ENCODE assay signal across 15 mouse cellular contexts in the genomic region with DNA sequence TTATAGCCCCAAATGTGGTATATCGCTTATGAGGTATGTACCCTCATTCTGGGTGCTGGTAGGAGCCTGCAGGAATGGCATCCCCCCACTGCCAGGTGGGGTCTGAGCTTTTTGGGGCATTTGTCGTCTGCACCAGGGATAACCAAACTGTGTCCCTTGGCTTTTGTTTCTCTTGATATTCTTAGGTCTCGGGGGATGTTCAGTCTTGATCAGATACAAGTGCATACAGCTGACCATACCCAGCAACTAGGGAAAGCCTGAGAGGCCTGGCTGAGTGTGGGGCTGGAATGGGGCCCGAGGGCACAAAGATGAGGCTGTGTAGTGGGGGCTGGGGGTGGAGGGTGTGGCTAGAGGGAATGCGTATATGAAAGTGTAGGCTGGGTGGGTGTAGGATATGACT.
"Had no signal": no experiment of that assay in that cellular context is flagged by ENCODE, and none has a peak within 500 bp of the region (broad histone marks: within the 10 kb centered on the region; RNA-seq: fewer than 3 reads in every experiment).

No protein-coding gene starts in this region.

- H3K27ac ChIP-seq: kidney, embryonic 15.5 days; left cerebral cortex, adult 2 months; lung, embryonic 15.5 days had no signal

- H3K36me3 ChIP-seq: kidney, embryonic 15.5 days; lung, embryonic 15.5 days had no signal

- H3K4me2 ChIP-seq: midbrain, embryonic 11.5 days had no signal

- H3K4me3 ChIP-seq: kidney, embryonic 15.5 days; left cerebral cortex, adult 2 months; lung, embryonic 15.5 days had no signal

- H3K9me3 ChIP-seq: kidney, embryonic 15.5 days; lung, embryonic 15.5 days had no signal

- H3K9ac ChIP-seq: kidney, embryonic 15.5 days had no signal

- DNase-seq: kidney, adult 11 months; kidney, adult 8-10 months; kidney, postnatal 10 days; kidney, postnatal 36 days; layer of hippocampus, postnatal 36 days; lung, adult 18-20 months; lung, postnatal 36 days; midbrain, embryonic 14.5 days; retina, postnatal 1 day; thymus, adult 18-20 months; thymus, postnatal 36 days had no signal
